Mouse (Mus musculus) heart, embryonic 16.5 days (tissue): ENCODE measurements around the gene Zfp740. TPM values are rescaled to one million over a fixed set of nuclear protein-coding genes. Genes with fewer than 3 reads are reported as not detected.
A peak's percentile ranks its signal among the peaks of the same experiment; 100 is the strongest.

Experiments used
- ATAC-seq: fragments of 200-750 bp; cut with Nextera tagmentation; replicated peaks from 2 replicates; pipeline ENCODE4 v1.8.0; 2017; ENCODE audit warnings: moderate number of reproducible peaks; ENCODE audit not compliant: insufficient read depth, low FRiP score; ENCODE audit errors: extremely low read depth
- H3K27ac ChIP-seq: fragments of 300-500 bp; sonication (generic); 2 replicates; pipeline ENCODE4 v1.5.1; 2014; ENCODE audit warnings: mild to moderate bottlenecking, low read length, control low read depth, moderate library complexity
- H3K27me3 ChIP-seq: fragments of 300-500 bp; sonication (generic); 2 replicates; pipeline ENCODE4 v1.6.1; 2014; ENCODE audit warnings: low read length, mixed read lengths; ENCODE audit not compliant: control insufficient read depth, insufficient read depth
- H3K36me3 ChIP-seq: fragments of 300-500 bp; sonication (generic); 2 replicates; pipeline ENCODE4 v1.6.1; 2014; ENCODE audit not compliant: control insufficient read depth, insufficient read depth
- H3K4me1 ChIP-seq: fragments of 300-500 bp; sonication (generic); 2 replicates; pipeline ENCODE4 v1.6.1; 2014; ENCODE audit warnings: low read length, mixed read lengths; ENCODE audit not compliant: control insufficient read depth, insufficient read depth
- H3K4me2 ChIP-seq: fragments of 300-500 bp; sonication (generic); 2 replicates; pipeline ENCODE4 v1.6.1; 2014; ENCODE audit warnings: low read depth, mild to moderate bottlenecking, control low read depth, low read length
- H3K4me3 ChIP-seq: fragments of 300-500 bp; sonication (generic); 2 replicates; pipeline ENCODE4 v1.5.1; 2014; ENCODE audit warnings: mild to moderate bottlenecking, control low read depth, low read length
- H3K9ac ChIP-seq: fragments of 300-500 bp; sonication (generic); 2 replicates; pipeline ENCODE4 v1.6.1; 2014; ENCODE audit warnings: low read length, control low read depth
- H3K9me3 ChIP-seq: fragments of 300-500 bp; sonication (generic); replicated peaks from 2 replicates; pipeline ENCODE4 v1.6.1; 2016; ENCODE audit warnings: low read length; ENCODE audit not compliant: control insufficient read depth
- WGBS: fragments of 180-500 bp; shearing (Covaris S2); extraction: QIAGEN DNeasy Blood & Tissue Kit; methylation state at CpG from one replicate; pipeline ENCODE4 v1.1.7; 2014; 5-methylcytosine and 5-hydroxymethylcytosine counted together
- polyA plus RNA-seq: library from polyadenylated mRNA; unstranded; fragments of >200 nt; fragmentation: Nextera tagmentation; extraction: Ambion mirVana; gene quantifications from 2 replicates; pipeline ENCODE4 v1.2.1, GENCODE M21; 2015

The Zfp740 gene
- polyA plus RNA-seq, 1 experiment from 2014 or later, result 30.2 TPM

GRCm38 (mm10) chr15:102242404-102243228, 39.6 kb downstream of the Zfp740 start:
- Histone ChIP-seq H3K4me2 (peak overlapping the region; percentile 93), H3K27ac (no peak overlapping the region; the same call in 1 of the 2 replicates), H3K9ac (no peak overlapping the region), H3K27me3 (peaks cover 11% of the 10 kb centered on the region), H3K9me3 (no peaks in the 10 kb centered on the region), H3K36me3 (no peaks in the 10 kb centered on the region), H3K4me1 (peaks cover 14% of the 10 kb centered on the region), H3K4me3 (no peak overlapping the region)
- WGBS, result 51% methylated on average over 12 of the region's 12 CpGs
- no peak for ATAC-seq

GRCm38 (mm10) chr15:102243229-102244190, 40.5 kb downstream of the Zfp740 start:
- peak overlapping the region; percentile 32 for H3K4me3 ChIP-seq
- H3K9me3 ChIP-seq, result no peaks in the 10 kb centered on the region
- no peak for ATAC-seq
- peak overlapping the region; percentile 93 for H3K4me2 ChIP-seq
- H3K9ac ChIP-seq, result peak overlapping the region; percentile 37
- peak overlapping the region; percentile 63 for H3K27ac ChIP-seq
- H3K36me3 ChIP-seq, result no peaks in the 10 kb centered on the region
- WGBS, result 24% methylated on average over 22 of the region's 22 CpGs
- peaks cover 18% of the 10 kb centered on the region for H3K4me1 ChIP-seq
- H3K27me3 ChIP-seq, result peaks cover 11% of the 10 kb centered on the region

GRCm38 (mm10) chr15:102244306-102245191, 41.5 kb downstream of the Zfp740 start:
- peak overlapping the region; percentile 60 for H3K4me3 ChIP-seq
- WGBS, result 21% methylated on average over 19 of the region's 19 CpGs
- peaks cover 26% of the 10 kb centered on the region for H3K4me1 ChIP-seq
- no peaks in the 10 kb centered on the region for H3K9me3 ChIP-seq
- no peak for ATAC-seq
- H3K9ac ChIP-seq, result peak overlapping the region; percentile 68
- no peaks in the 10 kb centered on the region for H3K36me3 ChIP-seq
- peak overlapping the region; percentile 93 for H3K4me2 ChIP-seq
- peak overlapping the region; percentile 63 for H3K27ac ChIP-seq
- H3K27me3 ChIP-seq, result peaks cover 11% of the 10 kb centered on the region

GRCm38 (mm10) chr15:102245461-102245881, 42.4 kb downstream of the Zfp740 start:
- 5% methylated on average over 14 of the region's 14 CpGs for WGBS
- H3K36me3 ChIP-seq, result no peaks in the 10 kb centered on the region
- H3K4me3 ChIP-seq, result peak overlapping the region; percentile 60
- peaks cover 32% of the 10 kb centered on the region for H3K4me1 ChIP-seq
- H3K9ac ChIP-seq, result peak overlapping the region; percentile 68
- peak overlapping the region; percentile 94 for H3K27ac ChIP-seq
- H3K9me3 ChIP-seq, result no peaks in the 10 kb centered on the region
- peak overlapping the region; percentile 93 for H3K4me2 ChIP-seq
- peaks cover 19% of the 10 kb centered on the region for H3K27me3 ChIP-seq
- ATAC-seq, result no peak

GRCm38 (mm10) chr15:102245891-102246741, 43.1 kb downstream of the Zfp740 start:
- H3K27me3 ChIP-seq, result peaks cover 20% of the 10 kb centered on the region
- H3K4me2 ChIP-seq, result peak overlapping the region; percentile 93
- under 1% methylated on average over 42 of the region's 44 CpGs for WGBS

GRCm38 (mm10) chr15:102246866-102247251, 43.8 kb downstream of the Zfp740 start:
- H3K27ac ChIP-seq, result peak overlapping the region; percentile 94
- peaks cover 32% of the 10 kb centered on the region for H3K4me1 ChIP-seq
- WGBS, result under 1% methylated on average over 32 of the region's 35 CpGs
- peak overlapping the region; percentile 60 for H3K4me3 ChIP-seq
- no peaks in the 10 kb centered on the region for H3K36me3 ChIP-seq
- H3K27me3 ChIP-seq, result peaks cover 23% of the 10 kb centered on the region
- peak; percentile 74 for ATAC-seq
- no peaks in the 10 kb centered on the region for H3K9me3 ChIP-seq
- peak overlapping the region; percentile 93 for H3K4me2 ChIP-seq
- peak overlapping the region; percentile 74 for H3K9ac ChIP-seq

More at GRCm38 (mm10) chr15:102245891-102246741, 43.1 kb downstream of the Zfp740 start:
- peak overlapping the region; percentile 74 for H3K9ac ChIP-seq
- peak overlapping the region; percentile 94 for H3K27ac ChIP-seq
- peak overlapping the region; percentile 60 for H3K4me3 ChIP-seq
- no peaks in the 10 kb centered on the region for H3K36me3 ChIP-seq
- H3K9me3 ChIP-seq, result no peaks in the 10 kb centered on the region
- peak; percentile 61 for ATAC-seq
- H3K4me1 ChIP-seq, result peaks cover 32% of the 10 kb centered on the region

GRCm38 (mm10) chr15:102247252-102248130, 44.4 kb downstream of the Zfp740 start:
- Histone ChIP-seq H3K4me1 (peaks cover 32% of the 10 kb centered on the region), H3K27me3 (peaks cover 25% of the 10 kb centered on the region), H3K4me2 (peak overlapping the region; percentile 93), H3K36me3 (no peaks in the 10 kb centered on the region), H3K9ac (peak overlapping the region; percentile 74), H3K27ac (peak overlapping the region; percentile 94), H3K4me3 (peak overlapping the region; percentile 60), H3K9me3 (no peaks in the 10 kb centered on the region)
- under 1% methylated on average over 61 of the region's 65 CpGs for WGBS
- ATAC-seq, result peak; percentile 63
